Mouse (Mus musculus): ENCODE measurements at regions not wholly inside any gene's neighbourhood (a gene's known extent, or its start where the extent isn't known, plus 50 kb on each side); places are given as distances from the start of the nearest gene placed in this dataset.

GRCm38 (mm10) chr1:34742234-34742633 is 100.6 kb downstream of the Fam168b start:
- H3K4me2 ChIP-seq (replicated peaks), result no peak overlapping the region
- ATAC-seq (ENCODE audit: insufficient number of reproducible peaks, low FRiP score, low TSS enrichment, low read depth), result no peak
- H3K27ac ChIP-seq (replicated peaks), result peak overlapping the region; percentile 22; the same call in 1 of the 2 replicates
- H3K4me3 ChIP-seq (replicated peaks), result no peak overlapping the region
- H3K27me3 ChIP-seq, result no peaks in the 10 kb centered on the region
- H3K4me1 ChIP-seq, result no peaks in the 10 kb centered on the region
- no peak overlapping the region for H3K9ac ChIP-seq
- WGBS, result 59% methylated on average over 2 of the region's 2 CpGs
- H3K36me3 ChIP-seq, result no peaks in the 10 kb centered on the region
- H3K9me3 ChIP-seq (replicated peaks), result no peaks in the 10 kb centered on the region

- WGBS, result 76% methylated on average over 6 of the region's 6 CpGs
- Histone ChIP-seq H3K27me3 (peaks cover 24% of the 10 kb centered on the region), H3K36me3 (no peaks in the 10 kb centered on the region), H3K4me1 (peaks cover 21% of the 10 kb centered on the region), H3K9me3 (replicated peaks) (no peaks in the 10 kb centered on the region), H3K4me3 (replicated peaks) (no peak overlapping the region), H3K4me2 (replicated peaks) (no peak overlapping the region), H3K9ac (no peak overlapping the region), H3K27ac (replicated peaks) (no peak overlapping the region)
- ATAC-seq (ENCODE audit: insufficient number of reproducible peaks, low FRiP score, low TSS enrichment, low read depth), result no peak
These were observed 97.0 kb downstream of the Fam168b start for GRCm38 (mm10) chr1:34745881-34746280.

- Histone ChIP-seq H3K27me3 (peaks cover 45% of the 10 kb centered on the region), H3K4me3 (replicated peaks) (peak overlapping the region; percentile 64)
- no peak for ATAC-seq (ENCODE audit: insufficient number of reproducible peaks, low FRiP score, low TSS enrichment, low read depth)
These were observed 93.5 kb downstream of the Fam168b start for GRCm38 (mm10) chr1:34749161-34750040.

GRCm38 (mm10) chr1:34750061-34751054 is 92.5 kb downstream of the Fam168b start:
- ATAC-seq (ENCODE audit: insufficient number of reproducible peaks, low FRiP score, low TSS enrichment, low read depth), result 0 out of 2 replicates have a peak, but pooled peaks have one; percentile 48
- H3K27me3 ChIP-seq, result peaks cover 45% of the 10 kb centered on the region
- peak overlapping the region; percentile 54 for H3K9ac ChIP-seq
- H3K36me3 ChIP-seq, result no peaks in the 10 kb centered on the region
- peaks cover 29% of the 10 kb centered on the region for H3K4me1 ChIP-seq
- no peak overlapping the region for H3K27ac ChIP-seq (replicated peaks)
- WGBS, result 2% methylated on average over 106 of the region's 108 CpGs
- no peaks in the 10 kb centered on the region for H3K9me3 ChIP-seq (replicated peaks)
- peak overlapping the region; percentile 97 for H3K4me2 ChIP-seq (replicated peaks)
- H3K4me3 ChIP-seq (replicated peaks), result peak overlapping the region; percentile 64

More at GRCm38 (mm10) chr1:34749161-34750040, 93.5 kb downstream of the Fam168b start:
- Histone ChIP-seq H3K27ac (replicated peaks) (no peak overlapping the region), H3K4me1 (peaks cover 29% of the 10 kb centered on the region), H3K36me3 (no peaks in the 10 kb centered on the region), H3K9ac (no peak overlapping the region), H3K4me2 (replicated peaks) (peak overlapping the region; percentile 97), H3K9me3 (replicated peaks) (no peaks in the 10 kb centered on the region)
- WGBS, result 8% methylated on average over 14 of the region's 14 CpGs

- 4% methylated on average over 6 of the region's 6 CpGs for WGBS
- peak overlapping the region; percentile 97 for H3K4me2 ChIP-seq (replicated peaks)
- peak overlapping the region; percentile 64 for H3K4me3 ChIP-seq (replicated peaks)
- no peak overlapping the region for H3K27ac ChIP-seq (replicated peaks)
- peaks cover 45% of the 10 kb centered on the region for H3K27me3 ChIP-seq
- no peaks in the 10 kb centered on the region for H3K9me3 ChIP-seq (replicated peaks)
- no peak overlapping the region for H3K9ac ChIP-seq
- H3K4me1 ChIP-seq, result peaks cover 29% of the 10 kb centered on the region
- ATAC-seq (ENCODE audit: insufficient number of reproducible peaks, low FRiP score, low TSS enrichment, low read depth), result no peak
- H3K36me3 ChIP-seq, result no peaks in the 10 kb centered on the region
These were observed 91.7 kb downstream of the Fam168b start for GRCm38 (mm10) chr1:34751128-34751527.

- no peak for ATAC-seq (ENCODE audit: insufficient number of reproducible peaks, low FRiP score, low TSS enrichment, low read depth)
- Histone ChIP-seq H3K9ac (no peak overlapping the region), H3K4me2 (replicated peaks) (no peak overlapping the region), H3K27ac (replicated peaks) (no peak overlapping the region), H3K4me1 (peaks cover 28% of the 10 kb centered on the region), H3K36me3 (no peaks in the 10 kb centered on the region), H3K27me3 (peaks cover 43% of the 10 kb centered on the region), H3K4me3 (replicated peaks) (no peak overlapping the region), H3K9me3 (replicated peaks) (no peaks in the 10 kb centered on the region)
- WGBS, result 46% methylated on average over 5 of the region's 5 CpGs
These were observed 89.3 kb downstream of the Fam168b start for GRCm38 (mm10) chr1:34753581-34753980.

GRCm38 (mm10) chr1:34760547-34760946 is 82.3 kb downstream of the Fam168b start:
- Histone ChIP-seq H3K9me3 (replicated peaks) (no peaks in the 10 kb centered on the region), H3K27ac (replicated peaks) (no peak overlapping the region), H3K4me2 (replicated peaks) (no peak overlapping the region), H3K36me3 (no peaks in the 10 kb centered on the region), H3K4me1 (no peaks in the 10 kb centered on the region), H3K9ac (no peak overlapping the region), H3K27me3 (no peaks in the 10 kb centered on the region), H3K4me3 (replicated peaks) (no peak overlapping the region)
- WGBS, result 45% methylated on average over 4 of the region's 4 CpGs
- ATAC-seq (ENCODE audit: insufficient number of reproducible peaks, low FRiP score, low TSS enrichment, low read depth), result no peak

GRCm38 (mm10) chr1:34761436-34761835 is 81.4 kb downstream of the Fam168b start:
- Histone ChIP-seq H3K27ac (replicated peaks) (no peak overlapping the region), H3K4me1 (no peaks in the 10 kb centered on the region), H3K4me3 (replicated peaks) (no peak overlapping the region), H3K9me3 (replicated peaks) (no peaks in the 10 kb centered on the region), H3K27me3 (no peaks in the 10 kb centered on the region), H3K36me3 (no peaks in the 10 kb centered on the region), H3K4me2 (replicated peaks) (no peak overlapping the region), H3K9ac (no peak overlapping the region)
- ATAC-seq (ENCODE audit: insufficient number of reproducible peaks, low FRiP score, low TSS enrichment, low read depth), result no peak

- no peak for ATAC-seq (ENCODE audit: insufficient number of reproducible peaks, low FRiP score, low TSS enrichment, low read depth)
- no peaks in the 10 kb centered on the region for H3K9me3 ChIP-seq (replicated peaks)
- no peak overlapping the region for H3K27ac ChIP-seq (replicated peaks)
- no peaks in the 10 kb centered on the region for H3K27me3 ChIP-seq
- no peaks in the 10 kb centered on the region for H3K36me3 ChIP-seq
- H3K4me3 ChIP-seq (replicated peaks), result no peak overlapping the region
- WGBS, result 86% methylated on average over 5 of the region's 5 CpGs
- H3K4me2 ChIP-seq (replicated peaks), result no peak overlapping the region
- no peak overlapping the region for H3K9ac ChIP-seq
- no peaks in the 10 kb centered on the region for H3K4me1 ChIP-seq
These were observed 81.0 kb downstream of the Fam168b start for GRCm38 (mm10) chr1:34761870-34762269.
